Mouse (Mus musculus): Measurements from ENCODE around the gene Cdk5rap2.

- TF ChIP-seq CTCF (IDR thresholded peaks at IDR 0.05; ENCODE audit: low read depth) = no peak
- no peak for TF ChIP-seq EP300 (IDR thresholded peaks at IDR 0.05; ENCODE audit: low read depth)
Measured at GRCm38 (mm10) chr4:70251782-70252181, 158.5 kb downstream of the Cdk5rap2 start.
